10 mouse cellular contexts compared by ENCODE assay signal in genomic region chr10:126094238-126094880, GRCm38 (mm10).
DNase-seq lines count a peak whose midpoint lies in the region; ATAC-seq lines count a peak whose summit lies in the region.
"Had no signal": no experiment of that assay in that cellular context is flagged by ENCODE, and none has a peak within 500 bp of the region (broad histone marks: within the 10 kb centered on the region; RNA-seq: fewer than 3 reads in every experiment).

No protein-coding gene starts in this region.

- peak; percentile 16 for DNase-seq in R1 (ENCODE audit: low read depth, low spot score)
- peak; percentile 62 for DNase-seq in brain, adult 2 months (ENCODE audit: low read depth, low spot score)
- DNase-seq in frontal cortex, postnatal 36 days (ENCODE audit: low spot score in 2 of 2) = peak; percentile 45 to 72
- DNase-seq in left cerebral cortex, postnatal 25 days (ENCODE audit: low spot score in 2 of 2) = peak; percentile 46 to 74
- no peak for DNase-seq in cerebellum, postnatal 14 days
- DNase-seq in ovary, postnatal 14 days (ENCODE audit: low spot score) = no peak
- DNase-seq: adrenal gland, postnatal 25 days; lung, embryonic 14.5 days had no signal

- intact Hi-C loops in left cerebral cortex, postnatal 25 days (cut with DNase I) = no loop called here

- ATAC-seq in megakaryocyte progenitor cell, adult 5-6 weeks (replicated peaks; ENCODE audit: poor library complexity) = no peak
- ATAC-seq: Patski had no signal

Comparison
In these comparisons a context has a peak if more than half of its experiments do, and no peak if none do; other contexts are left out.
1. DNase-seq: peak in R1 (single experiment), brain, adult 2 months (single experiment), frontal cortex, postnatal 36 days (2 of 2) and left cerebral cortex, postnatal 25 days (2 of 2); none in cerebellum, postnatal 14 days (0 of 2) and ovary, postnatal 14 days (single experiment).